Mouse (Mus musculus): Measurements from ENCODE around the gene Tbl1xr1.

DNA sequence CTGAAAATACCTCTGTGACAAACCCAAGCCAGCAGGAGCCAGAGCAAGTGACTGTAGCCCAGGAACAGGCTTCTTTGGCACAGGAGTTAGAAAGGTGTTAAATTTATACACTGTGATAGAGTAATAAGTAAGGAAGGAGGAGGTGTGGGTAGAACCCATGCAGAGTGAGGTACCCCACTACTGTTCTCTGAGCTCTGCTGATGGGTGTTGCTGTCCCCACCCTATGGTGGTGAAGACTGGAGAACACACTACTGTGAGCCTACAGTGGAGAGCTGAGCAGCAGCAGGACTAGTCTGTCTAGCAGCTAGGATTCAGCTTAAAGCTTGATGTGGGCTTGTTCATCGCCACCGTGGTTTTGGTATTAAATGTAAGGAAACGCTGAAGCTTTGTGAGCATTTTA is 86.5 kb downstream of the Tbl1xr1 start:
- TF ChIP-seq CTCF (IDR thresholded peaks at IDR 0.05; ENCODE audit: borderline replicate concordance, insufficient read depth, low read length) (no peak), POLR2A (IDR thresholded peaks at IDR 0.05; ENCODE audit: low read depth, low read length) (no peak)
